Mouse (Mus musculus): ENCODE results near the gene Ccdc91. TPM values are rescaled to one million over a fixed set of nuclear protein-coding genes. Genes with fewer than 3 reads are reported as not detected.

Ccdc91 gene
- 10 to 100 TPM; 24.7 to 33.1 (median 28.4) TPM for total RNA-seq (2022)

- peak; percentile 90 for DNase-seq (ENCODE audit: low spot score)
Measured at GRCm38 (mm10) chr6:147475727-147476613, at the start of gene Ccdc91. Gene Ccdc91 (plus strand): TSS chr6:147475828.

DNA sequence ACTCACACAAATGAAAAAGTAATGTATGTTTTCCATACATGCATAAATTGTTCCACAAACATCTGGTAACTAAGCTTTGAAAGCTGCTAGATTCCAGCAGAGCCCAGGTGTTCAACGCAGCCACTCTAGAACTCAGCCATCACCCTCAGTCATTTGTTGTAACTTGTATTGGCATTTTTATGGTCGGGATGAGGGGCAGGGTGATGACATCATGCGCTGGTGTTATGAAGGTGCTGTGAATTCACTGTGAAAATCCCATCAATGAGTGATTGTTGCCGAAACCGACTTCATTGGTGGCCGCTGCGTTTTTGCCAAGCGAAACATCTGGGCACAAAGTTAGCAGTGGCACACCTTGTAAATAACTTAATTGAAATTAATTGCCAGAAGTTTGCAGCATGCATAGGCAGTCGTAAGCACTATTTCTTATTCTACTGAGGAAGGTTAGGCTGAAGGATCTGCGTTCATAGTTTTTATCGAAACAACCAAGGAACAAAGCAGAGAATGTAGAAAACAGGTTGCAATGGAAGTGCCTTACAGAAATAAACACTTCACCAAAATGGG lies 48.6 kb upstream of the Ccdc91 start:
- no peak for DNase-seq (ENCODE audit: low spot score)

GRCm38 (mm10) chr6:147455775-147456174 lies 19.9 kb upstream of the Ccdc91 start:
- peak; percentile 16 for DNase-seq (ENCODE audit: low spot score)

- DNase-seq (ENCODE audit: low spot score), result no peak
Measured at GRCm38 (mm10) chr6:147458637-147459301, 16.9 kb upstream of the Ccdc91 start.

DNA sequence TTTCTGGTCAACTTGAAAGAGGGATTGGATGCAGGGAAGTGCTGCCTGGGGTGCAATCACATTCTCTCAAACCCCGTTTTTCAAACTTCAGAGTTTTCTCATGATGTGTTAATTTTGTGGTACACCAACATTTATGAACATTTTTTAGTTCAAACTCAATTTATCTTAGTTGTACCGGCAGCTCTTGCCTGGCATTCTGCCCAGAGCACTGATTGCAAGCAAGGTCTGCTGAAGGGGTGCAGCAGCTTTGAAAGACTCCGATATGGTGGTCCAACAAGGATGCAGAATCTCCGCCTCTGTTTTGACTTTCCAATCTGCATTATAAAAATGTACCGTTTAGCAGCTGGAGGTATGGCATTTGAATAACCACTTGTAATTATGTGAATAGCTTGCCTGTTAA lies 5.6 kb upstream of the Ccdc91 start:
- no peak for DNase-seq (ENCODE audit: low spot score)

GRCm38 (mm10) chr6:147481141-147481540 lies 5.5 kb downstream of the Ccdc91 start:
- peak; percentile 24 for DNase-seq (ENCODE audit: low spot score)

GRCm38 (mm10) chr6:147490120-147490519 lies 14.5 kb downstream of the Ccdc91 start:
- DNase-seq (ENCODE audit: low spot score), result no peak

DNA sequence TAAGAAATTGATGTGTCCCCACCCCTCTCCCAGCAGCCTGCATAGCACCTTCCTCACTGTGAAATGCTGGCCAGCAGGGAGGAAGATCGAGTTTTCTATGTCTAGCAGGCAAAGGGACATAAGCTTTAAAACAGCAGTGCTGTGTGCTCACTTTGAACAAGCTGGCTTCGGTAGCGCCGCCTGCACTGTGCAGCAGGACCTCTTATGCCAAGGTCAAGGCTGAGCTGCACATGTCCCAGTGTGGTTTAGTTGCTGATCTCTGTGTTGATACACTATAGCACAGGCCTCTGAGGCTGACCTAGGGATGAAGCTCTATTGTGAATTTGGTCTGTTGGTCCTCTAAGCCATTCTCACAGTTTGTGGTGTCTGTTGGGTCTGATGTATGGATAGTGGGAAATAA lies 16.9 kb downstream of the Ccdc91 start:
- DNase-seq (ENCODE audit: low spot score), result no peak

DNA sequence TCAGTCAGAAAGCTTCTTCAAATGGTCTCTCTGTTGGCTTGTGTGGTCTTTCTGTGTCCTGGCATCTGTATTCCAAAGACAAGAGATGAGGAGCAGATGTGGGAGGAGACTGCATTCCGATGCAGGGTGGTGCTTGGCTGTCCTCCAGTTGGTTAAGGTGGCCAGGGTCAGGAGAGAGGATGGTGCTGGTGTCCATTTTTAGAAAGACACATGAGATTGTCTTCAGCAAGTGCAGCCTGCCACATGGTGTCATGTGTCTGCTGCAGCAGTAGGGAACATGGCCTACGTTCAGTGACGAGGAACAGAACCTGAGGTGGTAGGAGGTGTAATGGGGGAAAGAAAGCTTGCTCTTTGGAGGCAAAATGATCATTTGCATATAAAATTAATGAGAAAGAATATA lies 25.8 kb downstream of the Ccdc91 start:
- no peak for DNase-seq (ENCODE audit: low spot score)

GRCm38 (mm10) chr6:147506074-147506473 lies 30.4 kb downstream of the Ccdc91 start:
- DNase-seq (ENCODE audit: low spot score), result peak; percentile 30

GRCm38 (mm10) chr6:147506496-147506895 lies 30.9 kb downstream of the Ccdc91 start:
- no peak for DNase-seq (ENCODE audit: low spot score)

- no peak for DNase-seq (ENCODE audit: low spot score)
Measured at GRCm38 (mm10) chr6:147507186-147507585, 31.6 kb downstream of the Ccdc91 start.

GRCm38 (mm10) chr6:147510516-147510915 lies 34.9 kb downstream of the Ccdc91 start:
- DNase-seq (ENCODE audit: low spot score), result no peak

DNA sequence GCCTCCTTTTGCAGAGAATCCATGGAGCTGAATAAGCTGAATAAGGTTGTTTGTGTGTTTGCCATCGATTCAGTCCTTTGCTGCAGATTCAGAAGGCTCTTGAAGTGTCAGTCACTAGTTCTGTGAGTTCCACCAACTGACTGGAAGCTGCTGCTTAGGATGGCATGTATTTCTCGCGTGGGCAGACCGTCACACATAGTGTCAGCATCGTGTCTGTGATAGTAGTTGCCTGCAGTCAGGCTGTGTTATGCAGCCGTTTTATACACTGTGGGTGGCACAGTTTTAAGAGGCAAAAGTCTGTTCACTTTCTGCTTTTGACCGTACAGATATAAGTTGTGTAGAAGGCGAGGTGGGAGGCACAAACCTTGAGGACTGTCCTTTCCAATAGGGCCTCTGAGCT lies 42.3 kb downstream of the Ccdc91 start:
- DNase-seq (ENCODE audit: low spot score), result no peak

DNA sequence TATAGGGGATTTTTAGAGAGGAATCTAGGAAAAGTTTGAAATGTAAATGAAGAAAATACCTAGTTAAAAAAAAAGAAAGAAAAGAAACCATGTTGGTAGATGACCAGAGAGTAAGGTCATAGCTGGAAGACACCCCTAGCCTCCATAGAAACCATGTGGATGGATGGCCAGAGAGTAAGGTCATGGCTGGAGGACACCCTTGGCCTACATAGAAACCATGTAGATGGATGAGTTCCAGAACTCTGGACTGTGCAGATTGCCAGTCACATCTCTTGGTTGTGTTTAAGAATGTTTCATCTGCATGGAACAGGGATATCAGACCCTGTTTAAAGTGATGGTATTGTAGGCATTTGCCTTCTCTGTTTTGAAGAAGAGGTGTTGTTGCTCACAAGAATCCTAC lies 49.6 kb downstream of the Ccdc91 start:
- no peak for DNase-seq (ENCODE audit: low spot score)

GRCm38 (mm10) chr6:147534971-147535370 lies 59.3 kb downstream of the Ccdc91 start:
- no peak for DNase-seq (ENCODE audit: low spot score)

- DNase-seq (ENCODE audit: low spot score), result no peak
Measured at GRCm38 (mm10) chr6:147538236-147538635, 62.6 kb downstream of the Ccdc91 start.

DNA sequence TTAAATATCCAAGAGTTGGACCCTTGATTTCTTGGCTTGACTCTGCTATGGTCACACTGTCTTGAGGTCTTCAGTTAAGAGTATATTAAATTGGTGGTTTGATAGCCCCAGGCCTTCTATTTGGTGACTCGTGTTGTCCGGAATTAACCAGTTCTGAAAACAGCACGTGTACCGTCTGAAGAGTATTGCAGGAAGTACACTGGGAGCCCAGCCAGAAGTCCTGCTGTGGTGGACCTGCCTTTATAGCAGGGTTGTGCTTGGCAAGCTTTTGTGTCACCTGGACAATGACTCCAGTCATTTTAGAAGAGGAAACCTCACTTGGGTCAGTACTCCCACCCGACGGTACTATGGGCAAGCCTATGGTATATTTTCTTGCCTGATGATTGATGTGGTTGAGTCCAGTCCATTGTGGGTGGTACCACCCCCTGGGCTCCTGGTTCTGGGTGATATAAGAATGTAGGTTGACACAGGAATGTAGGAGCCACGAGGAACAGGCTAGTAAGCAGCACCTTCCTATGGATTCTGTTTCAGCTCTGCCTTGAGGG lies 63.5 kb downstream of the Ccdc91 start:
- no peak for DNase-seq (ENCODE audit: low spot score)

GRCm38 (mm10) chr6:147540942-147541341 lies 65.3 kb downstream of the Ccdc91 start:
- DNase-seq (ENCODE audit: low spot score), result no peak

GRCm38 (mm10) chr6:147555591-147555990 lies 80.0 kb downstream of the Ccdc91 start:
- DNase-seq (ENCODE audit: low spot score), result no peak

DNA sequence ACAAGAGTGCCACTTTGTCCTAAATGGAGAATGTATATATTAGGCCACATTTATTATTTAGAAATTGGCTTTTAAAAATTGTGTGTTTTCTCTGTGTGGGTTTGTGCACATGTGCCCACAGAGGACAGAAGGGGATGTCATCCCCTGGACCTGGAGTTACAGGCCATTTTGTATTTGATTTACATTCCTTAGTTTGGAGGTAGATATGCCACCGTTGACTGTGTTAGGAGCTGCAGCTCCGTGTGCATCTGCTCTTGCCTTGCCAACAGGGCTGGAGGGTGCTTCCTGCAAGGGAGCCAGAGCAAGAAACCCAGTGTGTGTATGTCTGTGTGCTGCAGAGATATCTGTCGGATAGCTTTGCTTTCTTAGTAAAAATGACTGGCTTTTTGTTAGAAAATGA lies 83.7 kb downstream of the Ccdc91 start:
- no peak for DNase-seq (ENCODE audit: low spot score)

- DNase-seq (ENCODE audit: low spot score), result no peak
Measured at GRCm38 (mm10) chr6:147560436-147560835, 84.8 kb downstream of the Ccdc91 start.
